Mouse (Mus musculus): ENCODE data around the gene Hspb7.

Hspb7 gene

GRCm38 (mm10) chr4:141451251-141451650 is 30.7 kb downstream of the Hspb7 start:
- no peak for DNase-seq

- no peak for DNase-seq
These were observed 31.4 kb downstream of the Hspb7 start for GRCm38 (mm10) chr4:141451916-141452450.

DNA sequence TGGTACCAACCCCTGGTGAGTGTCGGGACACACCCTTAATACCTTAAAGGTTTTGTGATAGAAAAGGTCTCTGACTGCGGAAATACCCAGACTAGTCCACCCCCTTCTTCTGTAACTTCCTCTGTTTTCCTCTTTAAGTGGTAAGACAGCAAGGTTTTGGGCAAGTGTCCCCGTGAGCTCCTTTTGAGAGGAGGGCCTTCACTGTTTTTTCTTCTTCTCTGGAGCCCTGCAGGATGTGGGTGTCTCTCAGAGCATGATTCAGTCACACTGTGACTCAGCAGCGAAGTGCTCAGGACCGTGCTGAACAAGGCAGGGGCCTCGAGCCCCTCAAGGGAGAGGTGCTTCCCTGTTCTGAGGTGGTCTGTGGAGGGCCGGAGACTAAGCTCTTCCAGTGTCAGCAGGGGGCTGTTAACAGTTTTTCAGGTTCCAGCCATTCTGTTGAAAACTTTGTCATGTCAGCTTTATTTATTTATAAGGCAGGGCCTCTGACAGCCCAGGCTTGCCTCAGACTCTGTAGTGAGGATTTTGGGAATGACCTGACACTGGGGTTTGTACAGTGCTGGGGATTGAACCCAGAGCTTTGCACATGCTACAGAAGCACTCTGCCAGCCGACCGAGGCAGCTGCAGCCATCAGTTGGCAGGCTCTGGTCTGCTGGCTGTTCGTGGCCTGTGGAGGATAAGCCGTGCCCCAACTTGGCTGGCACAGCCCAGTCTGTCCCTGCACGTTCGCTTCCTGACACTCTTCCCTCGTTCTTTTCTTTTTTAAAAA is 34.2 kb downstream of the Hspb7 start:
- no peak for DNase-seq

DNA sequence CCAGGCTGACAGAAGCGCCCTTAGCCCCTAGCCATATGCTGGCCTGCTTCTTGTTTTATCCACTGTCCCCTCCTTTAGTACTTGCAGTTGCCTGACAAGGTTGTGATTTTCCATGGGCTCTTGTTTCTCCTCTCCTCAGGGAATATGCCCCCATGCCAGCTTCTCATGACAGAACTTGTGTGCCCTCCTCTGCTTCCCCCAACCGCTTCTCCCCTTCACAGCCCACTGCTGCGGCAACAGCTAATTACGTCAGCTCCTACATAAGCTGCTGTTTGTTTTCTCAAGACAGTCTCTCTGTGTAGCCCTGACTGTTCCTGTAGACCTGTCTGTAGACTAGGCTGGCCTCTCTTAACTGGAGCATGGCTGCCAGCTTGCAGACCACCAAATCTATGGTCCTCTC is 34.9 kb downstream of the Hspb7 start:
- no peak for DNase-seq

DNA sequence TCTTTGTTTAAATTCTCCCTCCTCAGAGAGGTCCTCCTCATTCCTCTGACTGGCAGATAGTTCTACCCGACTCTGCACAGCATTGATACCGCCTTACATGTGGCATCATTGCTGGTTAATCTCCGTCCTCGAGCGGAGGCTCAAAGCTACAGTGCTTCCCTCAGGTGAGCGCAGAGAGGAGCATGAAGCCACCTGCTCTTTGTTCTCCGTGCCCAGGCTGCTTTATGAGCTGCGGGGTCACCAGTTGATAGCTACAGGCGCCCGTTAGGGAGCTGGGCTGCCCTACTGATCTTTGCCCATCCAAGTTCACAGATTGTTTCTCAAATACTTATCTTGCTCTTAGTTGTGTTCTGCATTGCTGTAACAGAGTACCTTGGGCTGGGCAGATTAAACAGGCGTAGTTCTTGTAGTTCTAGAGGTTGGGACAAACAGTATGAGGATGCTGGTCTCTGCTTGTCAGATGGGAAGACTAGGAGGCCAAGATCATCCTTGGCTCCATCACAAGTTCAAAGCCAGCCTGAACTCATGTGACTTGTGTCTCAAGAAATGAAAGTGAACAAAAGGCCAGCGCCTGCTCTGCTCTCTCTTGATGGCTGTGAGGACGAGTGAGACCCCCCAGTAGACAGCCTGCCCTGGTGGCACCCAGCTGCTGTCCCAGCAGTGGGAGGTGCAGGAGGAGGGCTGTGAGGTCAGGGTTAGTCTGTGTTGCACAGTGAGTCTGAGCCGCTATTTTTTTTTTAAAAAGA is 35.8 kb downstream of the Hspb7 start:
- DNase-seq = no peak

GRCm38 (mm10) chr4:141458236-141458635 is 37.7 kb downstream of the Hspb7 start:
- DNase-seq = no peak

- no peak for DNase-seq
These were observed 38.3 kb downstream of the Hspb7 start for GRCm38 (mm10) chr4:141458888-141459287.

DNA sequence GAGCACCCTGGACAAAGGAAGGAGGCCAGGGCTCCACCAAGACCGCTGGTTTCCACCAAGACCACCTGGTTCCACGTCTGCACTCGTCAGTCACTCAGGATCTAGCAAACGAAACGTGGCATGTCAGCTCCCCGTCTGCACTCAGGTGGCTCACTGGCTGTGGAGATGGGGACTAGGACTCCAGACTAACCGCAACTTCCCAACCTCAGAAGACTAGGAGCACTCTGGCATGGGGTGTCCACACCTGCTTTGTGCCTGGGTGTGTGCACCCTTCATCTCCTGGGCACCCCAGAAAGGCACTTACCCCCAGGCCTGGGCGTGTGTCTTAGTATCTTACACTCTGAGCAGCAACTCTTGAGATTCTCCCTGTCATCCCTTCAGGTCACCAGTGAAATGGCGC is 39.2 kb downstream of the Hspb7 start:
- no peak for DNase-seq

DNA sequence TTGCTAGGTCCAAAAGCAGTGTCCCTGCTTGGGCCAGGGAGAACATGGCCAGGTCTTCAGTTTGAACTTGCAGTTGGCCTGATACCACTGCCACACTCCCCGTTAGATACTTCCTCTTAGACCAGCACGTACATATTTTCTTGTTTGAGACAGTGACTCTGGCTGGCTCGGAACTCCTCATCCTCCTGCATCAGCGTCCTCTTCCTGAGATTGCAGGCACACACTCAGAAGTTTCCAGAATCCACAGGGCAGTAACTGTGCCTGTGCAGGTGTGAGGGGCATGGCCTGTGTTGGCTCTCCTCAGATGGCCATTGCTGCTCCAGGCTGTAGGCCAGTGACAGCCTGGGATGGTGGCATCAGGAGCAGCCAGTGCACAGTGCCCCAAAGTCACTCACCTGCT is 39.9 kb downstream of the Hspb7 start:
- no peak for DNase-seq

GRCm38 (mm10) chr4:141461088-141461487 is 40.5 kb downstream of the Hspb7 start:
- no peak for DNase-seq

- DNase-seq = no peak
These were observed 41.0 kb downstream of the Hspb7 start for GRCm38 (mm10) chr4:141461576-141461975.

- no peak for DNase-seq
These were observed 42.9 kb downstream of the Hspb7 start for GRCm38 (mm10) chr4:141463472-141463871.

DNA sequence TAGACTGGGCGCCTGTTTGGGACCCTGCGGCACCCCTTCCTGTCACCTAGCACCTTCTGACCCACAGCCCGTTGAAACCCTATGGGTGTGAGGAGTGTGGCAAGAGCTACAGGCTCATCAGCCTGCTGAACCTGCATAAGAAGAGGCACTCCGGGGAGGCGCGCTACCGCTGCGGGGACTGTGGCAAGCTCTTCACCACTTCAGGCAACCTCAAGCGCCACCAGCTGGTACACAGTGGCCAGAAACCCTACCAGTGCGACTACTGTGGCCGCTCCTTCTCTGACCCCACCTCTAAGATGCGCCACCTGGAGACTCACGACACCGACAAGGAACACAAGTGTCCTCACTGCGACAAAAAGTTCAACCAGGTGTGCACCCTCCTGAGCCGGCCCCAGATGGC is 44.1 kb downstream of the Hspb7 start:
- no peak for DNase-seq

- DNase-seq = no peak
These were observed 45.1 kb downstream of the Hspb7 start for GRCm38 (mm10) chr4:141465512-141466288.

DNA sequence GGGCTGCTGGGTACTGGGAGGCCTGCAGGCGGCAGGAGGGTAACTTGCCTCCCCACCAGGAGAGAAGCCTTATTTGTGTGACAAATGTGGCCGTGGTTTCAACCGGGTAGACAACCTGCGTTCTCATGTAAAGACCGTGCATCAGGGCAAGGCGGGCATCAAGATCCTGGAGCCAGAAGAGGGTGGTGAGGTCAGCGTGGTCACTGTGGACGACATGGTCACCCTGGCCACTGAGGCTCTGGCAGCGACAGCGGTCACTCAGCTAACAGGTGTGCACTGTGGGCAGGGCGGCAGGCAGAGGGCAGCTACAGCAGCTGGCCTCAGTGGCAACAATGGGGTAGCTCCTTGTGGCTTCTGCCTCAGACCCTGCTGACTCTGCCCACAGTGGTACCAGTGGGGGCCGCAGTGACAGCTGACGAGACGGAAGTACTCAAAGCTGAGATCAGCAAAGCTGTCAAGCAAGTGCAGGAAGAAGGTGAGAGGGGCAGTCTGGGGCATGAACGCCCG is 45.8 kb downstream of the Hspb7 start:
- DNase-seq = no peak

DNA sequence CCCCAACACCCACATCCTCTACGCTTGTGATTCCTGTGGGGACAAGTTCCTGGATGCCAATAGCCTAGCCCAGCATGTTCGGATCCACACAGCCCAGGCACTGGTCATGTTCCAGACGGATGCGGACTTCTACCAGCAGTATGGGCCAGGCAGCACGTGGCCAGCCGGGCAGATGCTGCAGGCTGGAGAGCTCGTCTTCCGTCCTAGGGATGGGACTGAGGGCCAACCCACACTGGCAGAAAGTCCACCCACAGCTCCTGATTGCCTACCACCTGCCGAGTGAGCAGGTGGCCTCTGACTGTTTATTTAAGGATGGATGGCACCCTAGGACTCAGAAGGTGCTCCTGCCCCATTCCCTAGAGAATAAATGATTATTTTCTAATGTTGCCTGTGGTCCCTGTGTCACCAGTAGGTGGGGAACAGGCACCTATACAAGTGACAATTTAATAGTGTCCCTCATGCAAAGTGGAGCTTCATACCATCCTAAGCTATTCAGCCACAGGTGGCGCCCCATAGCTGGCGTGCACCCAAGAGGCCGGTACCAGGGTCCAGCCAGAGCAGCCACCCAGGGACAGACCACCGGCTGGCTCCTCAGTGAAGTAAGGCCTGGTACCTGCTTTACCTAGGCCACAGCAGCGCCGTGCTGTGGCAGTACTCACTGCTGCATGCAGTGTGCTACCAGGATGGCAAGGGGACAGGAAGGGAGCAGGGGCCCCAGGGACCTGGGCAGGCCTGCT is 46.4 kb downstream of the Hspb7 start:
- DNase-seq = no peak

GRCm38 (mm10) chr4:141467581-141467927 is 47.0 kb downstream of the Hspb7 start:
- DNase-seq = no peak

DNA sequence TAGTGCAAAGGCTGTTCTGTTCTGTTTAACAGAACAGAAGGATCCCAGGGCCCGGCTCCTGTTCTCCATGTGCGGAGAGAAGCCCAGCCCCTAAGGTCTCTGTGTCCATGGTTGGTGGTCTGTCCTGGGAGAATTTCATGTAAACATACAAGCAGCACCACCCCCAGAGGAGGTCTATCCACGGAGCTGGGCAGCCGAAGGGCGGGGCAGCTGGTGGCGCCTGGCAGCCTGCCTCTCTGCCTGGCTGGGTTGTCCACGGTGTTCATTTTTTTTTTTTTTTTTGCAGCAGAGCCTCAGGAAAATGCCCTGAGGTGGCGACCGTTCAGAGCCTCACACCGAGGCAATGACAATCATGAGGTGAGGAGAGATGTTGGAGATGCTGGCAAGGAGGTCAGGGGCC is 48.0 kb downstream of the Hspb7 start:
- DNase-seq = peak; percentile 73

DNA sequence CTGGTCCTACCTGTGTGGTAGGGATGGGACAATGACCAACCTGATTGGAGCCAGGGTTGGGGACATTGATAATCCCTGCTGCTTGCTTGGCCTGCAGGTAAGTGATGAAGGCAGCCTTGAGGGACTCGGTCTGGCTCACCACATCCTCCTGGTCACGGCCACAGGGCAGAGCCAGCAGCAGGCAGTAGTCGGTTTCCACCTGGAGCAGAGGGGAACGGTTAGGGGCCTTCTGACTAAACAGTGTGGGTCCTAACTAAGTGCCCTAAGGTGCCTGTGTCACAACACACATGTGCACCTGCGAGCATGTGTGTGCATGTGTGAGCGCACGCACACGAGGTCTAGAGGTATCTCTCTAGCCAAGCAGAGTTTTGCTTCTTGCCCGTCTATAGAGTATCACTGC is 48.8 kb downstream of the Hspb7 start:
- DNase-seq = no peak

- DNase-seq = no peak
These were observed 50.9 kb downstream of the Hspb7 start for GRCm38 (mm10) chr4:141471491-141471890.

DNA sequence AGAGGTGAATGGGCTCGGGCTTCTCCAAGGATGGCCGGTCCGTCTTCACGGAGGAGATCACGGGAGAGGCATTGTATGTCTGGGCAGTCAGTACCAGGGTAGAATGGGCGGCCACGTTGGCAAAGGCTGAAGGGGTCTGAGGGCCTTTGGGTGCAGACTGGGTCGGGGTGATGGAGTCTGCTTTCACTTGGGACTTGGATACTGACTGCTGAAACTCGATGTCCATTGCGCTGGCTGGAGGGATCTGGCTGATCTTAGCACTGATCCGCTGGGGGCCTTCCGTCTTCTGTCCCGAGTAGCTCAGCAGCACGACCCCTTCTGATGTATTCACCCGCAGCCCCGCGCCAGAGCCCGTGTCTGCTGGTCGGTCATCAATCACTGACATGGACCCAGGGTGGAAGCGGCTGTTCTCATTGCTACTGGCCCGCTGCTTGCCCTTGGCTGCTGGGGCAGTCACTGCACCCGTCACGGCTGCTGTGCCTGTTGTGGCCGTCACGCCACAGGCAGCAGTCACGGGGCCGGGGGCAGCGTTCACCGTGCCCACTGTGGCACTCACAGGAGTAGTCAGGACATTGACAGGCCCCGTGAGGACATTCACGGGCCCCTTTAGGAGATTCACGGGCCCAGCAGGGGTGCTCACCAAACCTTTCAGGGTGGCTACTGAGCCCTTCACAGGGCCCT is 52.2 kb downstream of the Hspb7 start:
- no peak for DNase-seq

DNA sequence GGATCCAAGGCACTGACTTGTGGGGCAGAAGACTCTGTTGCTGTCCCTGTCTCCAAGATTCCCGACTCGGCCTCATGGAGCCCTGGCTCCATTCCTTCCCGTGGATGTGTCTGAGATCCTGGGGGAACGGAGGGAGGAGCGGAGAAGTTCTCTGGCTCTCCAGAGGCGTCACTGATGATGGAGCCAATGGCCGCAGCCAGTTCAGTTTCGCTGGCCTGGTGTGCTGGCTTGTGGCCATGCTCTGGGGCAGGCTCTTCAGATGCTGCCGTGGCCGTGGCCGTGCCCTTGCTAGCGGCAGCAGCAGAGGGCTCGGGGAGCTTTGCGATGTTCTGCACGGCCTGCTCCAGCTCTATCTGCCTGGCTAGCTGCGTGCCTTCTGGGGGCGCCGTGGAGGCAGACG is 53.9 kb downstream of the Hspb7 start:
- DNase-seq = no peak
